Mouse (Mus musculus) heart, embryonic 13.5 days (tissue): ENCODE measurements around the gene Kcnn4. TPM values are rescaled to one million over a fixed set of nuclear protein-coding genes. Genes with fewer than 3 reads are reported as not detected.
"Not testable (repeated sequence)": the region's sequence is repeated elsewhere in the genome, so short reads cannot be mapped to it uniquely, and the experiment has no call there.

Experiments
- ATAC-seq: fragments of 200-750 bp; cut with Nextera tagmentation; 2 replicates; pipeline ENCODE4 v1.8.0; 2017; ENCODE audit warnings: moderate TSS enrichment; ENCODE audit not compliant: insufficient number of reproducible peaks, low FRiP score, low TSS enrichment; ENCODE audit errors: extremely low read depth
- H3K27ac ChIP-seq: fragments of 300-500 bp; sonication (generic); replicated peaks from 2 replicates; pipeline ENCODE4 v1.5.1; 2015; ENCODE audit warnings: moderate library complexity, mild to moderate bottlenecking, inconsistent platforms
- H3K27me3 ChIP-seq: fragments of 300-500 bp; sonication (generic); replicated peaks from 2 replicates; pipeline ENCODE4 v1.6.1; 2015; ENCODE audit warnings: mild to moderate bottlenecking, inconsistent platforms
- H3K36me3 ChIP-seq: fragments of 300-500 bp; sonication (generic); 2 replicates; pipeline ENCODE4 v1.6.1; 2015; ENCODE audit warnings: mild to moderate bottlenecking, inconsistent platforms
- H3K4me1 ChIP-seq: fragments of 300-500 bp; sonication (generic); 2 replicates; pipeline ENCODE4 v1.6.1; 2015; ENCODE audit warnings: inconsistent platforms
- H3K4me2 ChIP-seq: fragments of 300-500 bp; sonication (generic); 2 replicates; pipeline ENCODE4 v1.6.1; 2015; ENCODE audit warnings: inconsistent platforms, mild to moderate bottlenecking, moderate library complexity
- H3K4me3 ChIP-seq: fragments of 300-500 bp; sonication (generic); 2 replicates; pipeline ENCODE4 v1.5.1; 2015; ENCODE audit warnings: moderate library complexity, mild to moderate bottlenecking, inconsistent platforms
- H3K9ac ChIP-seq: fragments of 300-500 bp; sonication (generic); 2 replicates; pipeline ENCODE4 v1.6.1; 2015; ENCODE audit warnings: inconsistent platforms, mild to moderate bottlenecking, moderate library complexity
- H3K9me3 ChIP-seq: fragments of 300-500 bp; sonication (generic); 2 replicates; pipeline ENCODE4 v1.6.1; 2016; ENCODE audit warnings: inconsistent platforms
- WGBS: fragments of 180-500 bp; shearing (Covaris S2); methylation state at CpG from one replicate; pipeline ENCODE4 v1.1.7; 2015; ENCODE audit warnings: mixed read lengths; 5-methylcytosine and 5-hydroxymethylcytosine counted together
- polyA plus RNA-seq: library from polyadenylated mRNA; unstranded; fragments of >200 nt; fragmentation: Nextera tagmentation; extraction: Ambion mirVana; gene quantifications from 2 replicates; pipeline ENCODE4 v1.2.1, GENCODE M21; 2015

Gene Kcnn4
- polyA plus RNA-seq, 1 experiment from 2014 or later = 2.9 TPM

DNA sequence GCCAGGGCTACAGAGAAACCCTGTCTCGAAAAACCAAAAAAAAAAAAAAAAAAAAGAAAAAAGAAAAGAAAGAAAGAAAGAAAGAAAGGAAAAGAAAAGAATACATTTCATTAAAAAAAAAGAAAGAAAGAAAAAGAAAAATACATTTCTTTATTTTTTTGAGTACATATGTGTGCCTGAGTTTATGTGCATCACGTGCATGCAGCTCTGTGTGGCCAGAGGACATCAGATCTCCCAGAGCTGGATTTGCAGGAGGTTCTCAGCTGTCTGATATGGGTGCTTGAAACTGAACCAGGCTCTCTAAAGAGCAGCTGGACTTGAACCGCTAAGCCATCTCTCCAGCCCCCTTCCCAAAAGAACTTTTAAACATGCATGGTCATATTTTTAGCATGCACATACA, 24.0 kb downstream of the Kcnn4 start:
- Histone ChIP-seq H3K9ac (no peak overlapping the region), H3K9me3 (no peaks in the 10 kb centered on the region), H3K36me3 (no peaks in the 10 kb centered on the region), H3K4me1 (peaks cover 2% of the 10 kb centered on the region; the same call in 1 of the 2 replicates), H3K27ac (no peak overlapping the region), H3K4me3 (no peak overlapping the region), H3K27me3 (no peaks in the 10 kb centered on the region), H3K4me2 (no peak overlapping the region)
- no peak for ATAC-seq
- WGBS = 76% methylated on average over 3 of the region's 3 CpGs

DNA sequence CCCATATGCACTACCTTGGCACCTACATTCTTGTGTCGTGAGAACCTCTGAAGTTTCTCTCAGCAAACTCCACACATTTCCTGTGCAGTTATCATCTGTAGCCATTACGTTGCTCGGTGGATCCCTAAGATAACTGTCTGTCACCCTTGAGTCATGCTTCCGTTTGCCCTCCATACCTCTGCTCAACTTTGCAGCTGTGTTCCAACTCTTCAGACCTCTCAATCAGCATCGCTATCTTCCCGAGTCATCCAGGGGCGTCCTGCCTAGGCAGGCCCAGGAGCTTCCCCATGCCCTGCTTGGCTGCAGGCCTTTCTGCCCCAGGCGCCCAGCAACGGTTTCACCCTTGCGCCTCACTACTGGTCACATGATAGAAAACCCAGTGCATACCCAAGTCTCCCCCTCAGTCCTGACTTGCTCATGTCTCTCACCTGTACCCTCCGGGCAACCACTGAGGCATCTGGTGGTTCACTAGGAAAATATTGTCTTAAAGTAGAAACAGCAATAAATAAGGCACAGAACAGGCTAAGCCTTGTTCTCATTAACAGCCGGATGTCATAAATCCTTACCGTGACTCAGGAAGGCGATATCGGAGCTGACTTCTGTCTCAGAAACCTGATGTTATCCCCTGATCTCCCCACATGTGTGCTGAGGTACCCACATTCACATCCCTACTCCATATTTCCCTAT, 24.6 kb downstream of the Kcnn4 start:
- no peak overlapping the region for H3K27ac ChIP-seq
- 66% methylated on average over 15 of the region's 15 CpGs for WGBS
- H3K4me1 ChIP-seq = peaks cover 3% of the 10 kb centered on the region; the same call in 1 of the 2 replicates
- H3K36me3 ChIP-seq = no peaks in the 10 kb centered on the region
- H3K4me3 ChIP-seq = no peak overlapping the region
- H3K9me3 ChIP-seq = no peaks in the 10 kb centered on the region
- H3K9ac ChIP-seq = no peak overlapping the region
- no peak for ATAC-seq
- H3K27me3 ChIP-seq = no peaks in the 10 kb centered on the region
- no peak overlapping the region for H3K4me2 ChIP-seq

DNA sequence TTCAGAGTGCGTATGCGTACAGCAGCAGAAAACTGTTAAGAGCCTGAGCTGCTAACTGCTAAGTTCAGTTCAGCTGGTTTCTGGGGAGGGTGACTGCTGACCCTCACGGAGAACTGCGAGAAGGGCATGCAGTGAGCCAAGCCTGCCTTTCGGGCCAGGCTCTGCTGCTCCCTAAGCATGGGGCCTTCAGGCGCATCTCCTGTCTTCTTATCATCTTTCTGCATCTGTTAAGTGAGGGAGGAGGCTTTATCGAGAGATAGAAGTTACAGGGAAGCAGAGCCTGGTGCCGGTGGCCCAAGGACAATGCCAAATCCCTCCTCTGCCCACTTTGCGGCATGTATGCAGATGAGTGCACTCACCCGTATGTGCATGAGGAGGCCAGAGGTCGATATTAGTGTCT, 26.8 kb downstream of the Kcnn4 start:
- Histone ChIP-seq H3K4me2 (no peak overlapping the region), H3K36me3 (peaks cover under 1% of the 10 kb centered on the region; the same call in 1 of the 2 replicates), H3K27me3 (no peaks in the 10 kb centered on the region), H3K4me1 (peaks cover 17% of the 10 kb centered on the region), H3K27ac (no peak overlapping the region), H3K4me3 (no peak overlapping the region), H3K9me3 (no peaks in the 10 kb centered on the region), H3K9ac (no peak overlapping the region)
- WGBS = 67% methylated on average over 11 of the region's 11 CpGs
- ATAC-seq = no peak

- Histone ChIP-seq H3K4me2 (peak overlapping the region; percentile 80; the same call in 1 of the 2 replicates), H3K36me3 (peaks cover 17% of the 10 kb centered on the region), H3K4me3 (peak overlapping the region; percentile 59), H3K9me3 (no peaks in the 10 kb centered on the region), H3K9ac (no peak overlapping the region), H3K4me1 (peaks cover 17% of the 10 kb centered on the region), H3K27me3 (no peaks in the 10 kb centered on the region), H3K27ac (no peak overlapping the region)
- 90% methylated on average over 8 of the region's 8 CpGs for WGBS
- ATAC-seq = no peak
Measured at GRCm38 (mm10) chr7:24398364-24398913, 28.4 kb downstream of the Kcnn4 start.

GRCm38 (mm10) chr7:24399256-24400081, 29.4 kb downstream of the Kcnn4 start, which contains the start of gene Smg9:
TSS of gene Smg9 (plus strand) at chr7:24399619.
- Histone ChIP-seq H3K9me3 (no peaks in the 10 kb centered on the region), H3K27me3 (no peaks in the 10 kb centered on the region), H3K27ac (peak within 1 kb of the TSS; percentile 96), H3K9ac (peak within 1 kb of the TSS; percentile 83), H3K4me1 (peaks cover 17% of the 10 kb centered on the region), H3K4me2 (peak within 1 kb of the TSS; percentile 80), H3K36me3 (peaks cover 26% of the 10 kb centered on the region), H3K4me3 (peak within 1 kb of the TSS; percentile 59)
- ATAC-seq = peak; percentile 89
- 2% methylated on average over 66 of the region's 66 CpGs for WGBS

DNA sequence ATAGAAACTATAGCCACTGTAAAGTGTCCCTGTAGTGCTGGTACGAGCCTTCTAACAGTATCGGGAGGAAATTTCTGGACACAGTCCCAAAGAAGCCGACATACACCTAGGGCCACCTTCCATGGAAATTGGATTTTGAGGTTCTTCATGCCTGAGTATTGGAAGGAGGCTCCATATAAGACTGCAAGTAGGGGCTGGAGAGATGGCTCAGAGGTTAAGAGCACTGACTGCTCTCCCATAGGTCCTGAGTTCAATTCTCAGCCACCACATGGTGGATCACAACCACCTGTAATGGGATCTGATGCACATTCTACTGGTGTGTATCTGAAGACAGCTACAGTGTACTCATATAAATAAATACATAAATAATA, 30.0 kb downstream of the Kcnn4 start:
- Histone ChIP-seq H3K9ac (peak overlapping the region; percentile 83), H3K4me2 (peak overlapping the region; percentile 80), H3K27ac (peak overlapping the region; percentile 96), H3K36me3 (peaks cover 32% of the 10 kb centered on the region), H3K4me1 (peaks cover 17% of the 10 kb centered on the region), H3K4me3 (peak overlapping the region; percentile 59), H3K9me3 (no peaks in the 10 kb centered on the region), H3K27me3 (no peaks in the 10 kb centered on the region)
- WGBS = 19% methylated on average over 3 of the region's 3 CpGs
- no peak for ATAC-seq

GRCm38 (mm10) chr7:24400489-24400888, 30.4 kb downstream of the Kcnn4 start:
- not testable (repeated sequence) for H3K27me3 ChIP-seq, H3K27ac ChIP-seq, H3K9ac ChIP-seq, ATAC-seq, H3K9me3 ChIP-seq
- peak overlapping the region; percentile 80 for H3K4me2 ChIP-seq
- H3K4me3 ChIP-seq = peak overlapping the region; percentile 59
- 90% methylated on average over 4 of the region's 4 CpGs for WGBS
- H3K4me1 ChIP-seq = peaks cover 17% of the 10 kb centered on the region
- H3K36me3 ChIP-seq = peaks cover 36% of the 10 kb centered on the region

- Histone ChIP-seq H3K4me2 (no peak overlapping the region), H3K36me3 (peaks cover 47% of the 10 kb centered on the region), H3K27me3 (no peaks in the 10 kb centered on the region), H3K4me1 (peaks cover 21% of the 10 kb centered on the region), H3K27ac (no peak overlapping the region), H3K9me3 (no peaks in the 10 kb centered on the region), H3K9ac (no peak overlapping the region), H3K4me3 (no peak overlapping the region)
- no peak for ATAC-seq
- 97% methylated on average over 9 of the region's 9 CpGs for WGBS
Measured at GRCm38 (mm10) chr7:24402851-24403250, 32.8 kb downstream of the Kcnn4 start.

DNA sequence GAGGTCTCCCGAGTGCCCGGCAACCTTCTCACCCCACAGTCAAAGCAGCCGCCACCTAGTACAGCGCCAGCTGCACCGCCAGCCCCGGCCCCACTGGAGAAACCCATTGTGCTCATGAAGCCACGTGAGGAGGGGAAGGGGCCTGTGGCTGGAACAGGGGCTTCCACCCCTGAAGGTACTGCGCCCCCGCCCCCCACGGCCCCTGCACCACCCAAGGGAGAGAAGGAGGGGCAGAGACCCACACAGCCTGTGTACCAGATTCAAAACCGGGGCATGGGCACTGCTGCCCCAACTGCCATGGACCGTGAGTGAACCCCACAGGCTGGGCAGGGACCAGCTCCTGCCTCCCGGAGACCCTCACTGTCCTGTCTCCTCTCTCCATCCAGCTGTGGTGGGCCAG, 35.6 kb downstream of the Kcnn4 start:
- 91% methylated on average over 13 of the region's 13 CpGs for WGBS
- Histone ChIP-seq H3K4me2 (no peak overlapping the region), H3K27ac (no peak overlapping the region), H3K4me1 (peaks cover 13% of the 10 kb centered on the region), H3K9me3 (no peaks in the 10 kb centered on the region), H3K4me3 (no peak overlapping the region), H3K9ac (no peak overlapping the region), H3K36me3 (peaks cover 63% of the 10 kb centered on the region), H3K27me3 (no peaks in the 10 kb centered on the region)
- ATAC-seq = no peak

GRCm38 (mm10) chr7:24406528-24407344, 36.7 kb downstream of the Kcnn4 start:
- WGBS = 44% methylated on average over 5 of the region's 5 CpGs
- Histone ChIP-seq H3K4me2 (no peak overlapping the region), H3K9ac (peak overlapping the region; percentile 8; the same call in 1 of the 2 replicates), H3K27ac (no peak overlapping the region), H3K4me3 (no peak overlapping the region), H3K36me3 (peaks cover 66% of the 10 kb centered on the region), H3K27me3 (no peaks in the 10 kb centered on the region), H3K9me3 (no peaks in the 10 kb centered on the region), H3K4me1 (peaks cover 8% of the 10 kb centered on the region; the same call in 1 of the 2 replicates)
- no peak for ATAC-seq

GRCm38 (mm10) chr7:24408186-24408585, 38.1 kb downstream of the Kcnn4 start:
- Histone ChIP-seq H3K27me3 (no peaks in the 10 kb centered on the region), H3K27ac (no peak overlapping the region), H3K4me2 (no peak overlapping the region), H3K9me3 (no peaks in the 10 kb centered on the region), H3K4me3 (no peak overlapping the region), H3K9ac (no peak overlapping the region), H3K36me3 (peaks cover 59% of the 10 kb centered on the region), H3K4me1 (peaks cover 8% of the 10 kb centered on the region; the same call in 1 of the 2 replicates)
- WGBS = 74% methylated on average over 9 of the region's 9 CpGs
- ATAC-seq = no peak
